Mouse (Mus musculus): ENCODE results near the gene Tspyl4. TPM values are rescaled to one million over a fixed set of nuclear protein-coding genes. Genes with fewer than 3 reads are reported as not detected.

Gene Tspyl4
- total RNA-seq, 1 experiment from 2014 or later = 13.1 TPM

GRCm38 (mm10) chr10:34316571-34317216 is 19.5 kb downstream of the Tspyl4 start:
- ATAC-seq (replicated peaks; ENCODE audit: insufficient number of reproducible peaks, low FRiP score, low TSS enrichment, poor library complexity, severe bottlenecking) = no peak

GRCm38 (mm10) chr10:34317217-34317606 is 20.0 kb downstream of the Tspyl4 start:
- no peak for ATAC-seq (replicated peaks; ENCODE audit: insufficient number of reproducible peaks, low FRiP score, low TSS enrichment, poor library complexity, severe bottlenecking)

- no peak for ATAC-seq (replicated peaks; ENCODE audit: insufficient number of reproducible peaks, low FRiP score, low TSS enrichment, poor library complexity, severe bottlenecking)
These were observed 23.6 kb downstream of the Tspyl4 start for GRCm38 (mm10) chr10:34320809-34321208.

GRCm38 (mm10) chr10:34326701-34327100 is 29.5 kb downstream of the Tspyl4 start:
- ATAC-seq (replicated peaks; ENCODE audit: insufficient number of reproducible peaks, low FRiP score, low TSS enrichment, poor library complexity, severe bottlenecking) = no peak; the same call in 1 of the 2 replicates

- no peak; the same call in 1 of the 2 replicates for ATAC-seq (replicated peaks; ENCODE audit: insufficient number of reproducible peaks, low FRiP score, low TSS enrichment, poor library complexity, severe bottlenecking)
These were observed 29.9 kb downstream of the Tspyl4 start for GRCm38 (mm10) chr10:34327144-34327543.

GRCm38 (mm10) chr10:34328310-34328709 is 31.1 kb downstream of the Tspyl4 start:
- no peak for ATAC-seq (replicated peaks; ENCODE audit: insufficient number of reproducible peaks, low FRiP score, low TSS enrichment, poor library complexity, severe bottlenecking)

- ATAC-seq (replicated peaks; ENCODE audit: insufficient number of reproducible peaks, low FRiP score, low TSS enrichment, poor library complexity, severe bottlenecking) = no peak
These were observed 43.8 kb downstream of the Tspyl4 start for GRCm38 (mm10) chr10:34341014-34341413.

- ATAC-seq (replicated peaks; ENCODE audit: insufficient number of reproducible peaks, low FRiP score, low TSS enrichment, poor library complexity, severe bottlenecking) = no peak
These were observed 44.6 kb downstream of the Tspyl4 start for GRCm38 (mm10) chr10:34341886-34342285.

Other genes starting within 250 kb of the Tspyl4 start
- gene Calhm5, start 200.9 kb upstream of the Tspyl4 start, total RNA-seq (2017) = not detected in 3 replicates
- 23.3 to 41.0 TPM (median 24.7 TPM) in 3 replicates for gene Calhm6, start 169.5 kb upstream of the Tspyl4 start, total RNA-seq (2017)
- gene Dse, start 89.7 kb upstream of the Tspyl4 start, total RNA-seq (2017) = 52.8 to 55.4 TPM (median 53.9 TPM) in 3 replicates
- gene Tspyl1, start 15.3 kb upstream of the Tspyl4 start, total RNA-seq (2017) = 84.6 to 91.2 TPM (median 86.2 TPM) in 3 replicates
- not detected in 3 replicates for gene Col10a1, start 92.5 kb downstream of the Tspyl4 start, total RNA-seq (2017)
- 38.7 to 42.3 TPM (median 40.4 TPM) in 3 replicates for gene Nt5dc1, start 121.1 kb downstream of the Tspyl4 start, total RNA-seq (2017)
- not detected in 3 replicates for gene Frk, start 186.0 kb downstream of the Tspyl4 start, total RNA-seq (2017)